Mouse (Mus musculus) R1 (cell line): ENCODE measurements around the gene Fbxo36.

ENCODE experiments used
- DNase-seq: peaks from one replicate; pipeline ENCODE4 v3.0.0-alpha.2; 2018; ENCODE audit warnings: low read depth, low spot score

Fbxo36 gene

GRCm38 (mm10) chr1:84859597-84859996 lies 20.0 kb downstream of the Fbxo36 start:
- peak; percentile 57 for DNase-seq

DNA sequence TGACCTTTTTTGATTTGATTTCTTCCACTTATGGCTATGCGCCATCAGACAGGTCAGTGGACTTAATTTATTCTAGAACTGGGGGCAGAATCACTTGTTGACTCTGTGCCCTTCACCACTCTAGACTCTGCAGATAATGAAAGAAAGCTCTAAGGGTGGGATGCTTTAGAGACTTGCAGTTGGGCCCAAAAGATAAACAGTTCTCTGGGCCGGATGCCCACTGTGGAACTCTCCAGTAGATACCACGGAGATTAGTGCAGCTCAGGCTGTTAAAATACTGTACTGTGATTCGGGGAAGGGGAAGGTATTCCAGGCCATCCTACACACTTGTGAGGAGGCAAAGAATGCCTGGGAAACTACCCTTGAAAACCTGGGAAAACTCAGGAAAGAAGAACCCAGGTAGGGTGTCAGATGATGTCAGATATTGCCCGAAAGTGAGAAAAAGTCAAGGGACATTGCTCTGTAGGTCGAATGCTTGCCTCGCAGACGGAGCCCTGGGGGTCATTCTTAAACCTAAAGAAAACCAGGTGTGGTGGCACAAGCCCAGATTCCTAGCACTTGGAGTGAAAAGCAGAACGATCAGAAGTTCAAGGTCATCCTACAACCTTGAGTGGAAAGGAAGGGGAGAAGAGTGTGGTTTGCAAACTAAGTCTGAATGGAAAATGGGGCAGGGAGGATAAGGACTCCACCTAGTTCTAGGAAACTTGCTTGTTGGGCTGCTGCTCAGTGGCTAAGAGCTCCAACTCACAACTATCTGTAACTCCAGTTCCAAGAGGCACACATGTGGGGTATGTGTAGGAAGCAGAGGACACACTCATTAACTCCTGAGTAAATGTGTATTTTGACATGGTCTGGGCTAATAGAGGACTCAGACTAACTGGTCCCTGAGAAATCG lies 21.0 kb downstream of the Fbxo36 start:
- peak; percentile 98 for DNase-seq

DNA sequence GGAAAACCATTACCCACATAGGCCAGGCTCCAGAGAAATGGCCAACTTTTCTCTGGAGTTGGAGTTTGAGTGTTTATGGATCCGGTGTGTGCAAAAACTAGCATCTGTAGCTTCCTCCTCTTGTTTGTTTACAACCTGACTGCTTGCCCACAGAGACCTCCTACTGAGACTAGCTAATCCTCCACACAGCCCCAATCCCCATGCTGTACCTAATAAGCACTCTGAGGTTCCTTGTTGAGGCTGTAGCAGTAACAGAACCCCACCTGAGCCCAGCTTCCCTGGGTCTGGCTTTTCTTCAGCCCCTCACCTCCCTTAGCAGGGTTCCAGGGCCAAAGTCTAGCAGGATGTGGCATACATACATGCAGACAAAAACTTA lies 21.6 kb downstream of the Fbxo36 start:
- DNase-seq = peak; percentile 89

DNA sequence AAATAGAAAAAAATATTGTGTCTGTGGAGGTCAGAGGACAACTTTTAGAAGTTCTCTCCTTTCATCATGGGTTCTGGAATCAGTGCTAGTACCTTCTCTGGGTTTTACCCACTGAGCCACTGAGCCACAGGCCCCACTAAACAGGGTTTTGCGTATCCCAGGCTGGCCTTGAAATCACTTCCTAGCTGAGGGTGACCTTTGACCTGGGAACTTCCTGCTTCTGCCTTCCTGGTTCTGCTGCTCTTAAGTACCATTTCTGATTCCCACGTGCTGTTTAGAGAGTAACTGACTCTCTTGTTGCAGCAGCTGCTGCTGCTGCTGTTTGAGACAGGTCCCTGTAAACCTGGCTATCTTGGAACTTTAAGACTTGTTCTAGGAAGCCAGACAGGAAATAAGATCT lies 25.0 kb downstream of the Fbxo36 start:
- peak; percentile 82 for DNase-seq

- DNase-seq = peak; percentile 53
These were observed 26.6 kb downstream of the Fbxo36 start for GRCm38 (mm10) chr1:84866231-84866630.

GRCm38 (mm10) chr1:84866706-84867230 lies 27.1 kb downstream of the Fbxo36 start:
- peak; percentile 97 for DNase-seq

DNA sequence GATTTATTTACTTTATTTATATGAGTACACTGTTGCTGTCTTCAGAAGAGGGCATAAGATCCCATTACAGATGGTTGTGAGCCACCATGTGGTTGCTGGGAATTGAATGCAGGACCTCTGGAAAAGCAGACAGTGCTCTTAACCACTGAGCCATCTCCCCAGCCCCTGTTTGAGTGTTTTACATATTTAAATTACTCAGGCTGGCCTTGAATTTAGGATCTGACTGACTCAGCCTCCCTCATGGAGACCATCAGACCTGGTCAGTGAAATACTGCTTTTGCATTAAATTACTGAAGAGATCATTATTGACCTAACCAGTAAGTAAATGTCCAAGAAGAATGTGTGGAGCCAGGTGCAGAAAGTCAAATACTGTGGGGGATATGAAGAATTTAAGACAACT lies 28.7 kb downstream of the Fbxo36 start:
- DNase-seq = peak; percentile 68

DNA sequence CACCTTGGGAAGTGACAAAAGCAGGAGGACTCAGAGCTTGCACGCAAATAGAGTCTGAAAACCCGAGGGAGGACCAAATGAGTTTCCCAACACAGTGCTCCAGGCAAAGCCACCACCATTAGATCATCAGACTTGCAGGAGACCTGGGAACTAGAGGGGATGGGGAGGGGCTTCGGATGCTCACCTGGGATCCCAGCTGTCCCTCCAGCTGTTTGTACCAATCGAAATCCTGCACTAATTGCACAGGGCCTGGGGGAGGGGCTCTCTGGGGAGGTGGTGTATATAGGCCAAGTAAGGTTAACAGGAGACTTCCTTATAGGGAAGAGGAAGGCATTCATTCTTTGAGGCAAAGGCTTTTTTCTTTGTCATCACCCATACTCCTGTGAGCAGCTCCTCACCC lies 29.2 kb downstream of the Fbxo36 start:
- peak; percentile 92 for DNase-seq

- peak; percentile 89 for DNase-seq
These were observed 29.9 kb downstream of the Fbxo36 start for GRCm38 (mm10) chr1:84869498-84869897.

GRCm38 (mm10) chr1:84871131-84871530 lies 31.5 kb downstream of the Fbxo36 start:
- DNase-seq = peak; percentile 37

GRCm38 (mm10) chr1:84872105-84872504 lies 32.5 kb downstream of the Fbxo36 start:
- peak; percentile 84 for DNase-seq

DNA sequence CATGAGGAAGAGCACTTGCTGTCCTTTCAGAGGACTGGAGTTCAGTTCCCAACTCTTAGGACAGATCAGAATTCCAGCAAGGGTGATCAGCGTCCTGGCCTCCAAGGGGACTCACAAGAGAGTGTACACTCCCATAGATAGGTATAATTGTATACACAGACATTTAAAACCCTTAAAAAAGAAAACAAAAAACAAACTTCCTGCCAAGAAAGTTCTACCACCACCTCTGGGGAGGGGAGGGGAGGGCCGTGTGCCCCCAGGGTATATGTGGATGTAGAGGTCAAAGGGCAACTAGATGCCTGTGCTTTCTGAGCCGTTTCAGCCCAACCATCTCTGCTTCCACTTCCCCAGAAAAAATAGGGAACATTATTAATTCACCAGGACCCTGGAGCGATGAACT lies 33.3 kb downstream of the Fbxo36 start:
- peak; percentile 44 for DNase-seq

- no peak for DNase-seq
These were observed 37.9 kb downstream of the Fbxo36 start for GRCm38 (mm10) chr1:84877590-84877989.

DNA sequence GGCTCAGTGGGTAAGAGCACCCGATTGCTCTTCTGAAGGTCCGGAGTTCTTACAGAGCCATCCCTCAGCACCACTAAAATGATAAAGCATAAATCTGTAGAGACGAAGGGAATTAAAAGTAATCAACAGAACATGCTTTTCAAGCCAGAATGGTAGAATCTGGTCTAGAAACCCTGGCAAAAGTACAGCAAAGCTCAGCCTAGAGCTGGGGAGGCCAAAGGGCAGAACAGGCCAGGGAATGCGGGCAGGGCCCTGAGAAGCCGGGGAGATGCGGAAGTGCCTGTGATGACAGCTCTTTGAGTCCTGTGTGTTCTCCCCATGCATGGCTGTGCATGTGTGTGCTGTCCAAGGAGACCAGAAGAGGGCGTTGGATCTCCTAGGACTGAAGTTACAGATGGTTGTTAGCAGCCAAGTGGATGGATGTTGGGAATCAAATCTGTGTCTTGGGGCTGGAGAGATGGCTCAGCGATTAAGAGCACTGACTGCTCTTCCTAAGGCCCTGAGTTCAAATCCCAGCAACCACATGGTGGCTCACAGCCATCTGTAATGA lies 40.0 kb downstream of the Fbxo36 start:
- peak; percentile 96 for DNase-seq

DNA sequence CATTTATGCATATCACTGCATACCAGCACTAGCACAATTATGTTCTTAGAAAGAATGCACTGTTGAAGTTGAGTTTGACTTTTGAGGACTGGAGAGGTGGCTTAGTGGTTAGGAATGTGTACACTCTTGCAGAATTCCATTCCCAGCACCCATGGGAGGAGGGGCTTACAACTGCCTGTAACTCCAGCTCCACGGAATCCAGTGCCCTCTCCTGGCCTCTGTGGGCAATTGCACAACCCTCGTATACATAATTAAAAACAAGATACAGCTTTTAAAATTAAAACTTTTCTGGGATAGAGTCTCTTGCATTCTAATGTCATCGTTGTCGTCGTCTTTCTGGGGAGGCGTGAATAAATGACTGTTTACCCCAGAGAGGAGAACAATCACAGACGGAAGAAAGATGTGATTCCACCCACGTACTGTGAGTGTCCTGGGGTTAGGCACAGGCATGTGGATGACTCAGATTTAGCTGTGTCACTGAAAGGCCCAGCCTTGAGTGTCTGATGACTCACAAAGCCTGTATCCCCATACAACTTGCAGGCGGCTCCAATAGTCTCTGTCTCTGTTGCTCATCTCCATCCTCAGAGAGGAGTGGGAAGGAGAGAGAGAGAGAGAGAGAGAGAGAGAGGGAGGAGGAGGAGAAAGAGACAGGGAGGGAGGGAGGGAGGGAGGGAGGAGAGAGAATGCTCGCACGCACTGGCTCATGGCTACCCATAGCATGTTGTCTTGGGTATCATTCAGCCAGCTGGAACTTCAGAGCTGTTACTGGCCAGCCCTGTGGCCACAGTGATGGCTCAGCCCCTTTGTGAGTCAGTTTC lies 41.8 kb downstream of the Fbxo36 start:
- DNase-seq = peak; percentile 95

DNA sequence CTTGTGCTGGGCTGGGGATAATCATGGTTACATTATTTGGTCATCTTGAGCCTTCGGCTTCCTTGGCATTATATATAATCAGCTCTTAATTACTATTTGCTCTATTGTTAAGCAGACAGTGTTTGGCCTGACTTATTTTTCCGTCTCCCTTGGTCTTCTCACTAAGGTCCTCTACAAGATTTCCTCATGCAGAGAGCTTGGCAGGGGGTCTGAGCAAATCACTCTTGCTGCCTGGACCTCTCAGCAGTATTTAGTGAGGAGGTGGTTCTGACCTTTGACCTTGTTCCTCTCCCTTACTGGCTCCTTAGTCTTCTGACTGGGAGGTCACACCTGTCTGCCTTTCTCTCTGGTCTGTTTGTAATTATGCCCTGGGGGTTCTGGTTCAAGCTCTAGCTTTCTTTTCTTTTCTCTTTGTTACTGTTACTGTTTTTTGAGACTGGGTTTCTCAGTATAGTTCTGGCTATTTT lies 42.5 kb downstream of the Fbxo36 start:
- DNase-seq = peak; percentile 76

DNA sequence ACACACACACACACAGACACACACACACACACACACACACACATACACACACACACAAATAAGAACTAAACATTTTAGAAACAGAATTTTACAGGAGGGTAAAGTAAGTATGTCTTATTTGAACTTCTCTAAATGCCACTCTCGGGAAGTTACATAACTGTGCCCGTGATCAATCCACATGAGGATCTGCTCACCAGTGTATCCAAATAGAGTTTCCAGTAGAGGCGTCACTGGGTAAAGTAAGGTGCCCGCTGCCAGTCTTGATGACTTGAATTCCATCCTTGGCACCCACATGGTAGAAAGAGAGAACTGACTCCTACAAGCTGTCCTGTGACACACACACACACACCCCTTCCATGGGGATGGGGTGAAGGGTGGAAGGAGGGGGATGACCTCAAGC lies 43.3 kb downstream of the Fbxo36 start:
- no peak for DNase-seq

DNA sequence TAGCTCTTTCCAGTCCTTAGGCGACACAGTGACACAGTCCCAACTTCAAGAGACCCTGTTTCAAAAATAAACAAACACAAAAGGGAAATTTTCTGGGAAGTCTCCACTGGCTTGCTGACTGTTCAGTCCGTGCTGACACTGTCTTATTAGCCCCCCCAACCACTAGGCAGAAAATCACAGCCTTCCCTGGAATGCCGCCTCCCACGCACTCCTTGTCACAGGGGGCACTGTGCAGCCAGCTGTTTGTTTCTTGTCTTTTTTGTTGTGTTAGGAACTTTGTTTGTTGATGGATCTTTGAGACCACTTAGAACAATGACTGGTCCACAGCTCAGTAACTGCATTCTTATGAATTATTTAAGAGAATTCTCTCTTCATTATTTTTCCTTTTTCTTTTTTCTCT lies 44.2 kb downstream of the Fbxo36 start:
- DNase-seq = peak; percentile 44

DNA sequence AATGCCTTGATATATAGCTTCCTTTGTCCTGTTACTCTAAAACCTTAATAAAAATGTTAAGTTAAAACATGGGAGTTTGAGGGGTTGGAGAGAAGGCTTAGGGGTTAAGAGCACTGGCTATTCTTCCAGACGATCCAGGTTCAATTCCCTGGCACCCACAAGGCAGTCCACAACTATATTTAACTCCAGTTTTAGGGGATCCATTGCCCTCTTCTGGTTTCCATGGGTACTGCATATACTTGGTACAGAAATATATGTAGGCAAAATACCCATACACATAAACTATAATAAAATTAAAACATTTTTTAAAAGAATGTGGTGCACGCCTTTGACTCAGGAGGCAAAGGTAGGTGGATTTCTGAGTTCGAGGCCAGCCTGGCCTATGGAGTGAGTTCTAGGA lies 45.5 kb downstream of the Fbxo36 start:
- peak; percentile 71 for DNase-seq

GRCm38 (mm10) chr1:84885921-84886320 lies 46.3 kb downstream of the Fbxo36 start:
- DNase-seq = peak; percentile 85

- peak; percentile 33 for DNase-seq
These were observed 49.8 kb downstream of the Fbxo36 start for GRCm38 (mm10) chr1:84889330-84890004.
